Mouse (Mus musculus): Measurements from ENCODE around the gene Wfs1. TPM values are rescaled to one million over a fixed set of nuclear protein-coding genes. Genes with fewer than 3 reads are reported as not detected.

Gene Wfs1
- polyA plus RNA-seq, 1 experiment from 2014 or later: 15.9 TPM

DNA sequence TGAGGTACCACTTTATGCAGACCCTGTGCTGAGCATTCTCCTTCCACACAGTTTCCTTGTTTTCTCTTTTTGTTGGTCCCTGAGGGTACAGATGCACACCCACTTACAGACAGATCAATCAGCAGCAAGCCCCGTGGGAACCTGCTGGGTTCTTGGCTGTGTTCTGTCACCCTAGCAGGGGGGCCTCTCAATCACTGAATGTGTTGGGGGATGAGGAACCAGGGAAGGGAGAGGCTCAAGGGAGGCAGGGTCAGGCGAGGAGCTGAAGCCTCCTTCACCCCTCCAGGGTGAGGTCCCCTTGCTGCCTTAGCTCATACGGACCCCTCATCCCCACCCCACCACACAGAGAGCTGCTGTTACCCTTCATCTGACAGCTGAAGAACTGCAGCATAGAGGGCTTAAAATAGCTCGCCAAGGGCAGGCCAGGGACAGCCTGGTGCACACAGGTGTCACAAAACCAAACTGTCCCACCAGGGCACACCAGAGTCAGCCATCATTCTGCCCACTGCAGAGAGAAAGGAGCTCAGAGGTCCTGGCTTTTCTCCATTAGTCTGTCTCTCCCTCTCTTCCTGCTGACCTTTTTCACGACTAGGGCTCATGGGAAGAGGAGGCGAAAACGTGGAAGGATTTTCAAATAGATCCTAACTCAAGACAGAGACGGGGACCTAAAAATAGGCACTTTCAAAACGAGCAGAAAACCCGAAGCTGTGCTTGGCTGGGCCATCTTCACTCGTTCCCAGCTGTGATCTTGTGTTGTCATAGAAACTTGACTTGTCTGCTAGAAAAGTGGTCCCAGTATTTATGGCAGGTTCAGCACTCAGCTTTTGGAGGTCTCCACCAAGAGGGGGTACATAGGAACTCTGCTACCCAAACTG, 64.9 kb downstream of the Wfs1 start:
- Histone ChIP-seq H3K9me3 (ENCODE audit: control insufficient read depth, low read length) (no peaks in the 10 kb centered on the region), H3K9ac (ENCODE audit: low read depth, low read length) (no peak overlapping the region), H3K36me3 (ENCODE audit: control insufficient read depth, insufficient read depth, low read length) (no peaks in the 10 kb centered on the region), H3K27me3 (replicated peaks; ENCODE audit: control insufficient read depth, insufficient read depth, low read length) (no peaks in the 10 kb centered on the region), H3K27ac (ENCODE audit: low read length) (no peak overlapping the region), H3K4me2 (ENCODE audit: low read depth, low read length) (no peak overlapping the region), H3K4me3 (ENCODE audit: low read length) (no peak overlapping the region), H3K4me1 (ENCODE audit: control insufficient read depth, insufficient read depth, low read length) (no peaks in the 10 kb centered on the region)
- no peak for ATAC-seq
- WGBS: 32% methylated on average over 11 of the region's 11 CpGs

GRCm38 (mm10) chr5:36922811-36923210, 66.2 kb downstream of the Wfs1 start:
- Histone ChIP-seq H3K27ac (ENCODE audit: low read length) (no peak overlapping the region), H3K4me1 (ENCODE audit: control insufficient read depth, insufficient read depth, low read length) (no peaks in the 10 kb centered on the region; the same call in 1 of the 2 replicates), H3K27me3 (replicated peaks; ENCODE audit: control insufficient read depth, insufficient read depth, low read length) (no peaks in the 10 kb centered on the region), H3K9me3 (ENCODE audit: control insufficient read depth, low read length) (no peaks in the 10 kb centered on the region), H3K4me2 (ENCODE audit: low read depth, low read length) (no peak overlapping the region), H3K4me3 (ENCODE audit: low read length) (no peak overlapping the region), H3K36me3 (ENCODE audit: control insufficient read depth, insufficient read depth, low read length) (no peaks in the 10 kb centered on the region), H3K9ac (ENCODE audit: low read depth, low read length) (no peak overlapping the region)
- WGBS: 67% methylated on average over 10 of the region's 10 CpGs
- ATAC-seq: no peak

DNA sequence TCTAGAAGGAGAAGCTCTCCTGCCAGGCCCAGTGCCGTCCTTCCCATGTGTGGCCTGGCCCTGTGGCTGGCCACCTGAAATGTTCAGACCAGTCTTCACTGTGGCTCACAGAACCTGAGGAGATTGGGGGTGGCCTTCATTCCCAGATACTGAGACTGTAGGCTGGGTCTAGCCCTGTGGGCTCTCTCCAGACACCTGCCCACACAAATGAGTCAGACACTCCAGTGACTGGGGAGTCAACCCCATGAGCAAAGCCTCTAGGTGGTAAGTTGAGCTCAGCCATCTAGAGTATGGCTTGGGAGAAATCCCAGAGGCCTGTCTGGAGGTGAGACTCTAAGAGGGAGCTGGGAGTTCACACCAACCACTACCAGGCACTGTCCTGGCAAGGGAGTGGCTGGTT, 67.1 kb downstream of the Wfs1 start:
- H3K4me1 ChIP-seq (ENCODE audit: control insufficient read depth, insufficient read depth, low read length): no peaks in the 10 kb centered on the region; the same call in 1 of the 2 replicates
- H3K27ac ChIP-seq (ENCODE audit: low read length): no peak overlapping the region
- no peaks in the 10 kb centered on the region for H3K9me3 ChIP-seq (ENCODE audit: control insufficient read depth, low read length)
- no peaks in the 10 kb centered on the region for H3K27me3 ChIP-seq (replicated peaks; ENCODE audit: control insufficient read depth, insufficient read depth, low read length)
- no peak for ATAC-seq
- no peak overlapping the region for H3K4me3 ChIP-seq (ENCODE audit: low read length)
- no peak overlapping the region for H3K9ac ChIP-seq (ENCODE audit: low read depth, low read length)
- no peaks in the 10 kb centered on the region for H3K36me3 ChIP-seq (ENCODE audit: control insufficient read depth, insufficient read depth, low read length)
- no peak overlapping the region for H3K4me2 ChIP-seq (ENCODE audit: low read depth, low read length)
- WGBS: 94% methylated on average over 1 of the region's 1 CpGs

DNA sequence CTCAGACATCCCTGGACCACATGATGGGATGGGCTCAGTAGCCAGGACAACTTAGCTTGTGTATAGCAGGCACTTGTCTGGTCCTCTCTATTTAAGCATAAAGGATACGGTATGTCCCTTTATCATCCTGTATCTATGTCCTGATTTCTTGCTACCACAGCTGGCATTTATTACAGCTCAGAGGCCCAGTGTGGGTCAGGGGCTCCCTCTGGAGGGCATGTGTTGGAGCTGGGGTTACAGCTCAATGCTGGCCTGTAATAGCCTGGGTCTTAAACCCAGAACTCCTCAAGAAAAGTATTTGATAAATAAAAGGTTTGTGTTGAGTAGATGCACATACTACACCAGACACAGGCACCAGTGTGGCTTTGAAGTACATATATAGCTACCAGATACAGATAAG, 68.9 kb downstream of the Wfs1 start:
- Histone ChIP-seq H3K36me3 (ENCODE audit: control insufficient read depth, insufficient read depth, low read length) (no peaks in the 10 kb centered on the region), H3K27ac (ENCODE audit: low read length) (no peak overlapping the region), H3K4me1 (ENCODE audit: control insufficient read depth, insufficient read depth, low read length) (no peaks in the 10 kb centered on the region; the same call in 1 of the 2 replicates), H3K27me3 (replicated peaks; ENCODE audit: control insufficient read depth, insufficient read depth, low read length) (no peaks in the 10 kb centered on the region), H3K9ac (ENCODE audit: low read depth, low read length) (no peak overlapping the region), H3K4me2 (ENCODE audit: low read depth, low read length) (no peak overlapping the region), H3K9me3 (ENCODE audit: control insufficient read depth, low read length) (no peaks in the 10 kb centered on the region), H3K4me3 (ENCODE audit: low read length) (no peak overlapping the region)
- ATAC-seq: no peak
- WGBS: 44% methylated on average over 1 of the region's 1 CpGs

- H3K4me2 ChIP-seq (ENCODE audit: low read depth, low read length): no peak overlapping the region
- H3K36me3 ChIP-seq (ENCODE audit: control insufficient read depth, insufficient read depth, low read length): no peaks in the 10 kb centered on the region
- no peak overlapping the region for H3K27ac ChIP-seq (ENCODE audit: low read length)
- H3K9ac ChIP-seq (ENCODE audit: low read depth, low read length): no peak overlapping the region
- H3K9me3 ChIP-seq (ENCODE audit: control insufficient read depth, low read length): no peaks in the 10 kb centered on the region
- H3K27me3 ChIP-seq (replicated peaks; ENCODE audit: control insufficient read depth, insufficient read depth, low read length): no peaks in the 10 kb centered on the region
- no peak for ATAC-seq
- no peak overlapping the region for H3K4me3 ChIP-seq (ENCODE audit: low read length)
- no peaks in the 10 kb centered on the region; the same call in 1 of the 2 replicates for H3K4me1 ChIP-seq (ENCODE audit: control insufficient read depth, insufficient read depth, low read length)
- 74% methylated on average over 7 of the region's 7 CpGs for WGBS
Measured at GRCm38 (mm10) chr5:36918016-36918415, 71.0 kb downstream of the Wfs1 start.

DNA sequence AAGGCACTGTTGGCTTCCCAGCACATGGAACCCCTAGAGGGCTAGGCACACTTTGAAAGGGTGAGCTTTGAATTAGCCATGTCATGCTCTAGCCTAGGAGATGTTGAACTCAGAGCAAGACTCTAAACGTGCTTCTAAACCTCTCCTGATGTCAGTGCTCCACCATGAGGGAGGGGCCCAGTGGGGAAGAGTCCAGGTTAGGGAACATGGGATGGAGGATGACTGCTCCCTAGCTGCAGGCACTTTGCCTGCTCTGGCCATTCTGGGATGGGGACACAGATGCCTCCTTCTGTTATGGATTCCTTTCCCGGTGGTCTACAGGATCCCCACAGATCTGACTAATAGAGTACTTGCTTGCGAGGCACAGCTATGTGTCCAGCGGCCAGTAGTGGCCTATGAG, 71.8 kb downstream of the Wfs1 start:
- Histone ChIP-seq H3K27me3 (replicated peaks; ENCODE audit: control insufficient read depth, insufficient read depth, low read length) (no peaks in the 10 kb centered on the region), H3K4me2 (ENCODE audit: low read depth, low read length) (no peak overlapping the region), H3K4me3 (ENCODE audit: low read length) (no peak overlapping the region), H3K9me3 (ENCODE audit: control insufficient read depth, low read length) (no peaks in the 10 kb centered on the region), H3K27ac (ENCODE audit: low read length) (no peak overlapping the region), H3K9ac (ENCODE audit: low read depth, low read length) (no peak overlapping the region), H3K4me1 (ENCODE audit: control insufficient read depth, insufficient read depth, low read length) (no peaks in the 10 kb centered on the region; the same call in 1 of the 2 replicates), H3K36me3 (ENCODE audit: control insufficient read depth, insufficient read depth, low read length) (no peaks in the 10 kb centered on the region)
- no peak for ATAC-seq
- 73% methylated on average over 4 of the region's 4 CpGs for WGBS

DNA sequence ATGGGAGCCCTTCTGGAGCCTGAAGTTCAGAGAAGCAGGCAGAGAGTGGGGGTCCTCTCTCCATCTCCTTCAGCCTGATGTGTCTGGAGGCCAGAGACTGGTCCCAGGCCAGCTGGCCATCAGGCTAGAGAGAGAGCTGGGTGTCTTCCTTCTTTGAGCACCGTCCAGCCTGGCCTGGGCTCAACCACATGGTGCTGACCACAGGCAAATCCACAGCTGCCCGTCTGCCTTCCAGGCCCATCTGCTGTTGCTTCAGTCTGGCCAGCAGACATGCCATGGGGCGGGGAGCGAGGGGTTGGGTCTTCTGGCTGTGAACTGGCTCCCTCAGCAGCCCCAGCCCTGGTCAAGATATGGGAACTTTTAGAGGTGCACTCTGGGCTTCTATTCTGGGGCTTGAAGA, 72.4 kb downstream of the Wfs1 start:
- Histone ChIP-seq H3K9me3 (ENCODE audit: control insufficient read depth, low read length) (no peaks in the 10 kb centered on the region), H3K4me2 (ENCODE audit: low read depth, low read length) (no peak overlapping the region), H3K27ac (ENCODE audit: low read length) (no peak overlapping the region), H3K36me3 (ENCODE audit: control insufficient read depth, insufficient read depth, low read length) (no peaks in the 10 kb centered on the region), H3K9ac (ENCODE audit: low read depth, low read length) (no peak overlapping the region), H3K4me1 (ENCODE audit: control insufficient read depth, insufficient read depth, low read length) (no peaks in the 10 kb centered on the region; the same call in 1 of the 2 replicates), H3K27me3 (replicated peaks; ENCODE audit: control insufficient read depth, insufficient read depth, low read length) (no peaks in the 10 kb centered on the region), H3K4me3 (ENCODE audit: low read length) (no peak overlapping the region)
- no peak for ATAC-seq
- WGBS: 82% methylated on average over 4 of the region's 4 CpGs

Other genes with a start within 250 kb of the Wfs1 start
- 16.5 and 19.7 TPM in 2 replicates for gene Bloc1s4, start 240.6 kb downstream of the Wfs1 start, polyA plus RNA-seq (2015; fragmentation: Nextera tagmentation; extraction: Ambion mirVana)
- gene Mrfap1, start 192.4 kb downstream of the Wfs1 start, polyA plus RNA-seq (2015; fragmentation: Nextera tagmentation; extraction: Ambion mirVana): 280 and 296 TPM in 2 replicates
- 44.9 and 64.6 TPM in 2 replicates for gene Man2b2, start 158.6 kb downstream of the Wfs1 start, polyA plus RNA-seq (2015; fragmentation: Nextera tagmentation; extraction: Ambion mirVana)
- gene Ppp2r2c, start 120.7 kb downstream of the Wfs1 start, polyA plus RNA-seq (2015; fragmentation: Nextera tagmentation; extraction: Ambion mirVana): 0.40 and 0.42 TPM in 2 replicates
- gene Gm1043, start 96.2 kb upstream of the Wfs1 start, polyA plus RNA-seq (2015; fragmentation: Nextera tagmentation; extraction: Ambion mirVana): 0.04 and 0.06 TPM in 2 replicates